Mouse (Mus musculus) gastrocnemius, postnatal 14 days (tissue): ENCODE measurements around the gene Hmcn2. TPM values are rescaled to one million over a fixed set of nuclear protein-coding genes. Genes with fewer than 3 reads are reported as not detected.

Experiments
- DNase-seq: peaks from one replicate; pipeline ENCODE4 v3.0.0; 2021; ENCODE audit warnings: mixed read lengths
- intact Hi-C: fragments of 180-260 bp; cut with DNase I; formaldehyde crosslinking; loops from one replicate; pipeline ENCODE4 v1.15.1; 2025; ENCODE audit warnings: low total_unique reads
- long read RNA-seq, 2 experiments: library from polyadenylated mRNA; stranded (forward); transcript quantifications; one replicate each; pipeline ENCODE4 v2.0.0; 2021
- total RNA-seq, 2 experiments: library from RNA; stranded (reverse); gene quantifications; 2 replicates each; pipeline ENCODE4 v1.2.3; 2021

Gene Hmcn2
- 10 to 100 TPM; 44.0 to 45.2 TPM for total RNA-seq
- long read RNA-seq, experiment 1, partial matches to known transcripts = 25 of 28 reads
- long read RNA-seq, experiment 1, other reads (novel, unspliced or antisense) = 3 of 28 reads
- long read RNA-seq, experiment 2, partial matches to known transcripts = 17 of 24 reads
- long read RNA-seq, experiment 2, other reads (novel, unspliced or antisense) = 4 of 24 reads

DNA sequence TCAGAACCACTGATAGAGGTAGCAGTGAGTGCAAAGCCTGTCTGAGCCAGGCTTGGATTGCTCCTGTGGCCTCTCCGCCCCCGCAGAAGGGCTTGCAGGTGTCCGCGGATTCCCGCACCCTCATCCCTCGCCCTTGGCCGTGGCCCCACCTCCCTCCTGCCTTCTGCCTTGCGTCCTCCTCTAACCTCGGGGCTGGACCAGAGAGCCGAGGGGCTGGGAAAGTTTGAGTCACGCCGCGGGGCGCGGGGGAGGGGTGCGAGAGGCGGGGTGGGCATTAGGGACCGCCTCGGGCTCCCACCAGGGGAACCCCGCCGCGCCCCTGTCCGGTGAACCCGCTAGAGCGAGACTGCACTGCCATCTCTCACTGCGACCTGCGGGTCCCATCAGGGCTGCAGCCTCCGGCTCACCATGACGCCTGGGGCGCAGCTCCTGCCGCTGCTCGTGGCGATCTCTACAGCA lies at the start of gene Hmcn2:
TSS of gene Hmcn2 (plus strand) at position 409 of the 459 bp plus-strand sequence.
- peak; percentile 69 for DNase-seq
- intact Hi-C loops = no loop called here

DNA sequence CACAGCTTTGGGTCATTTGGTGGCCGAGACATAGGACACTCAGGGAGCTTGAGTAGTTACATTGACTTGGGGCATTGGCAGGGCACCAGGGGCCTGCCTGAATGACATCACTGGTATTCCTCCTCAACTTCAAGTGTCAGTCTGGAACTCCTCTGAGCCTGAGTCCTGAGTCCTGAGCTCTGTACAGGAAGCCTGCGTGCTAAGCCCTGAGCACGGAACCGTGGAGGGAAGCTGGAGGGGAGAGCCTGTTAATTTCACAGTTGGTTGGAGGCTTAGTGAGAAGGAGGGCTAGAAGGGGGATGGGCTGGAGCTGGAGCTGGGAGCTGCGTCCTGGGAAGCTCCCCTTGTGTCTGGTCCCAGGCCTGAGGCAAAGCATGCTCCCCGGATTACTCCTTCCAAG lies 46.8 kb upstream of the Hmcn2 start:
- no peak for DNase-seq
- intact Hi-C loops = no loop called here

DNA sequence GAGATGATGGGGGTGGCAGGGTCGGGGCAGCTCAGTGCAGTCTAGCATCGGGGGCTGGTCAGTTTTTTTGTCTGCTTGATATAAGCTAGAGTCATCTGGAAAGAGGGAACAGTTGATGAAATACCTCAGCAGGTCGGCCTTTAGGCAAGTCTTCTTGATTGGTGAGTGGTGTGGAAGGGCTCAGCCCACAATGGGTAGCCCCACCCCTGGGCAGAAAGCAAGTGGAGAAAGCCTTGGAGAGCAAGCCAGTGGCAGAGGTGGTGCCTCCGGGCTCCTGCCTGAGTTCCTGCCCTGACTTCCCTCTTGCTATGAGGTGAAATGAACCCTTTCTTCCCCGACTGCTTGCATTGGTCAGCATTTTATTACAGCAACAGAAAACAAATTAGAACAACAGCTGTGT lies 45.6 kb upstream of the Hmcn2 start:
- intact Hi-C loops = no loop called here
- no peak for DNase-seq

DNA sequence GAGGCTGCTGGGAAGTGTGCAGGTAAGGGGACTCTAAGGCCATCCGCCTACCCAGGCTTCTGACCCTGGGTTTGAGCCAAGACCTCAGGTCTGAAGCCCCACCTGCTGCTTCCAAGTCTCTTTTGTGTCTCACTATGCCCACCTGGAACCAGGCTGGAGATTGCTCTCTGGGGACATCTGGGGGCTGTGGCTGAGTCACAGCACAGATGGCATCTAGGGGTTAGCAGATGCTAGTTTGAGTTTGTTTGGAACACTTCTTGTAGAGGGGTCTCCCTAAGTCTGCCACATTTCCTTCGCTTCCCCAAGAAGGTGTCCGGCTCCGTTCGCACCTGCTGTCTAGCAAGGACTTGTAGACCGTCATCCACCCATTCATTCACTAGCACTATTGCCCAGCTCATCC lies 45.0 kb upstream of the Hmcn2 start:
- intact Hi-C loops = no loop called here
- no peak for DNase-seq

DNA sequence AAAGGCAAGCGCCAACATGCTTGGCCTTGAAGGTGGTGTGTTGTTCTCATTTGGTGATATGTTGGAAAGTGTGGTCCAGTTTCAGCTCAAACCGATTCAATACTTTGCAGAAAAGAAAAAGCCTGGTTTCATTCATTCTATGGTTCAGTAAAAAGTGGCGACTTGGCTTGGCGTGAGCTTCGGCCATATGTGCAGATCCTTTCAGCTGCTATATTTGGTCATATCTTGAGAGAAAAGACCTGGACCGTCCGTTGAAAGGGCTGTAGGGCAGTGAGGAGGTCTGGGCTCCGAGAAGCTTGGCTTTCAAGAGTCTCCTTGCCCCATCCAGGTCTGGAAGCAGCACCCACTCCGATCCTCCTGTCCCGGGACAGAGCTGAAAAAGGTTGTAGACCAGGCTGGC lies 44.4 kb upstream of the Hmcn2 start:
- intact Hi-C loops = no loop called here

DNA sequence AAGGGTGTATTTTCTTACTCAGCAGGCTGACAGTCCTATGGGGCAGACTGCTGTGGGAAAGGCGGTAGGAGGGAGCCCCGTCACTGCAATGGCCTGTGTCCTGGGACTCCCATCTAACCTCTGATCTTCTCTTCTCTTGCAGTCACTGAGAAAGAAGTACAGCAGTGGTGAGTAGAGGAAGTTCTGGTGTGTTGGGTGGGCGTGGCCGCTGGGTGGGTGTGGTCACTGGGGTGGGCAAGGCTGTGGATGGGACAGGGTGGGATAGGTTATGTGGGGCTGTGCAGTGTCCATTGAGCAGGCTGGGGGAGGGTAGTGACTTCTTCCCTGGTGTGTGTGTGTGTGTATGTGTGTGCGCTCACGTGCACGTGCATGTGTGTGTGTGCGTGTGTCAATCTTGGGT lies 43.7 kb upstream of the Hmcn2 start:
- intact Hi-C loops = no loop called here
- no peak for DNase-seq

More for the DNA sequence above, 44.4 kb upstream of the Hmcn2 start:
- no peak for DNase-seq

DNA sequence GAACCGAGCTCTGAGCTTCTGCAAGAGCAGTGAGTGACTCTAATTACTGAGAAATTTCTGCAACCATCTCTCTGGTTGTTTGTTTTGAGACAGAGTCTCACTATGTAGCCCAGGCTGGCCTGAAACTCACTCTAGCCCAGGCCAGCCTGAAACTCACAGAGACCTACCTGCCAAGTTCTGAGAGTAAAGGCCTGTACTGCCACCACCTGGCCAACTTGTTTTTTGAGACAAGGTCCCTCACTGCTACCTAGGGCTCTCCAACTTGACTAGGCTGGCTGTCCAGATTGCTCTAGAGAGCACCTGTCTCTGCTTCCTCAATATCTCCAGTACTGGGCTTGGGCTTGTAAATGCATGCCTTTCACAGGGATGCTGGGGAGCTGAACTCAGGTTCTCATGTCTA lies 43.1 kb upstream of the Hmcn2 start:
- intact Hi-C loops = no loop called here
- no peak for DNase-seq

DNA sequence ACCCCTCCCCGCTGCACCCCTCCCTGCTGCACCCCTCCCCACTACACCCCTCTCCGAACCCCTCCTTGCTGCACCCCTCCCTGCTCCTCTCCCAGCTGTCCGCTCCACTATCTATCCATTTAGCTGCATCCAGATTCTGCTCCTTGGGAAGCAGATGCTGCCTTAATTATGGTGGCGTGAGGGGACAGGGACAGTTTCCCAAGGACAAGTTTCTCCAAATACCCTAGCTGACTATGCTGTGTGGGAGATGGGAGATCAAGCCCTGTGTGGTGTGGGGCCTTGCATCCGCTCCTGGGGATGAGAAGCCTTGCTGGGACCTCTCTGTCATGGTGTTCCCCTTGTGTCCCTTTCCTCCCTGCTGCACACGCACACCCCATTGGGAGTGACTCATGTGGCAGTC lies 39.2 kb upstream of the Hmcn2 start:
- no peak for DNase-seq
- intact Hi-C loops = no loop called here

DNA sequence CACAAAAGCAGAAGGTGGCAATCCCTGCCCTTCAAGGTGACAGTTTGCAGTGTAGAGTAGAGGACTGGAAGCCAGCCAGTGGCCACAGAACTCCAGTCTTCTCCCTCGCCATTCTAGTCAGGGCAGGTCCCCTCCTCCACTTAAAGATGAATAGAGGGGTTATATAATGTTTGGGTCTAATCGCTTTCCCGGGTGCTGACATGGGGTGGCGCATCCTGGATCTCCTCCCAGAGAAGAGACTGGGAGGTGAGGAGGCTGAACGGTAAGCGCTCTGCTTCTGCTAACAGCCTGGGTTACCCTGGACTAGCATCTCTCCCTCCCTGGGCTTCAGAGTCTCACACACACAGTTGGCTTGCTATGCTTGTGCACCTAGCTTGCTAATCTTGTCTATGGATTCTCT lies 36.4 kb upstream of the Hmcn2 start:
- DNase-seq = no peak
- intact Hi-C loops = no loop called here

DNA sequence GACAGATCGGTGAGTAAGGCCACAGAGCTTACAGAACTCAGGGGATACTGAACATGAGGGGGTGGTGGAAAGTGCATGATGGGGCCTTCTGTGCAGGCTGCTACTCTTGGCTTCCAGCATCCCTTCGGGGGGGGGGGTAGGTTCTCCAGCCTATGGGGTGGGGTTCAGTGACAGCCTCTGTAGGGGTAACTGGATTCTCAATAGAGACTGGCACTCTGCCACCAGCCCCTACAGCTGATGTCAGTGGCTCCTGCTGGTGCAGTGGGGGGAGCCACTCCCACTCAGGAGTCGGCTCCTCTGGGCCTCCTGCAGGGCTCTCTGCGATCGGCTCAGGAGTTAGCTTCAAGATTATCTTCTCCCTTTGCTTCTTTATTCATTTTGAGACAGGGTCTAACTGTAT lies 35.7 kb upstream of the Hmcn2 start:
- intact Hi-C loops = no loop called here

DNA sequence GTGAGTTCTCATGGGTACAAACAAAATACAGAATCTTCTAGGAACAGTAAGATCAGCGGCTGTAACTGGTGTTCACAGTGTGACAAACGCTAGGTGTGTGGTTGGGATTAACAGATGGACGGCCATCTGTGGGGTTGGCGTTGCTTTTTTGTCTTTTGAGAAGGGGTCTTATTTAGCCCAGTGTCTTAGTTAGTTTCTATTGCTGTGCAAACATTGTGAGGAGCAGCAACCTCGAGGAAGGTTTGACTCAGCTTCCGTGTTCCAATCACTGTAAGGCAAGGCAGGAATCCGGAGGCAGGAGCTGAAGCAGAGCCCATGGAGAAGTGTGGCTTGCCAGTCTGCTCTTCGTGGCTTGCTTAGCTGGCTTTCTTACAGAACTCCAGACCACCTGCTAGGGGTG lies 33.1 kb upstream of the Hmcn2 start:
- DNase-seq = no peak
- intact Hi-C loops = no loop called here

More for the DNA sequence above, 35.7 kb upstream of the Hmcn2 start:
- DNase-seq = no peak

DNA sequence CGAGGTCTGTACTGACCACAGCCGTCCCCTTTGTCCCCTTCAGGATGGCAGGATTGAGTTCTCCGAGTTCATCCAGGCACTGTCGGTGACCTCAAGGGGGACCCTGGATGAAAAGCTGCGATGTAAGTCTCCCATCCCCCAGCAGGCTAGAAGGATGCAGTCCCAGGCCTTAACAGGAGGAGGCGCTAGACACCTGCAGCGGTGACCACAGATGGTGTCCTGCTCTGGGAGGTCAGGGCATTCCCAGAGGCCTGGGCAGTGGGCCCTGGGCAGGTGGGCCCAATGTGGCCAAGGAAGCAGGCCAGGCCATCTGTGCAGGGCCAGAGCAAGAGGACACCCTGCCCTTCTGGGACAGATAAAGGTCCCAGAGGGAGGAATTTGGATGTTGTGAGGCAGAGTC lies 31.9 kb upstream of the Hmcn2 start:
- no peak for DNase-seq
- intact Hi-C loops = no loop called here

DNA sequence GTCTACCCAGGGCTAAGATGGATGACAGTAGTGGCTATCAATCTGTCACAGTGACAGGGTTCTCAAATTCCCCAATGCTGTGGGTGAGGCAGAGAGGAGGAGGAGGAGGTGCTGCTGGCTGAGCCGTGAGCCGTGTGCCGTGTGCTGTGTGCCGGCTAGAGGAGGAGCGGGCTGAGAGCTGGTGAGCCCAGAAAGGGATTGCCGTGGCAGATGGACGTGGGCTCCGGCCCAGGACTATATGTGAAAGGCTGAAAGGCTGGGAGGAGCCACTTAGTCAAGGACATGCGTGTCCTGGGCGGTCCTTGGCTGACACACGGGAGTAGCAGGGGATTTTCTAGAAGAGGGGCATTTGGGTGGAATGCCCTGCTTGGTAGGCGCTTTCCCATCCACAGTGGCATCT lies 31.3 kb upstream of the Hmcn2 start:
- intact Hi-C loops = no loop called here
- DNase-seq = no peak

DNA sequence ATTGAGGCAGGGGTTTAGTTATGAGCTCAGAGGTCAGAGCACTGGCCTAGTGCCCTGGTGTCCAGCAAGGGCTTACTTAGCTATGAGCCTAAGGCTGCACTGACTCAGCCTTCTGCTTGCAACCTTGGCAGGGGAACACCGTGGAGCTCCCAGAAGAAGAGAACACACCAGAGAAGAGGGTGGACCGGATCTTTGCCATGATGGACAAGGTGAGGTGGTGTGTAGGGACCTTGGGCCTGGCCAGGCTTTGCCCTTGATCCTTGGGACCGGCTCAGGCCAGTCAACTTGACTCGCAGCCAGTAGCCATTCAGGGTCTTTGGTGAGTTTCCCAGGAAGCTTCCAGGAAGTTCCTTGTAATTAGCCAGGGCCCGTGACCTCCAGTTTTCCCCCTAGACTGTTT lies 29.7 kb upstream of the Hmcn2 start:
- DNase-seq = no peak
- intact Hi-C loops = no loop called here

DNA sequence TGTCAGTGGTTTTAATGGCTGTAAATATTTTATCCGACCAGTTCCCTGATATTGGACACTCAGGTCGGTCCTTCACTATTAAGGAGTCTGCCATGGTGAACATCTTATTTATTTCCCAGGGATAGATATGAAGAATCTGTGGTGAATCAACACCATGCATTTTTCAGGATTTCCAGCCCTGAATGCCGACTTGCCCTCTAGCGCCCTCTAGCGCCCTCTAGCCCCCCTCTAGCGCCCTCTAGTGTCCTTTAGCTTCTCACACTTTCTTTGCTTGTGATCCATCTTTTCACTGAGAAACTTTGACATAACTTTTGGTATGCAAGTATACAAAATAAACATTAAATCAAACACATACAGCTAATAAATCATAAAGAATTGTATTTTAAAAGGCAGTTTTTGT lies 22.8 kb upstream of the Hmcn2 start:
- intact Hi-C loops = loop anchor here (2.0 to 10.0 kb wide), 2 partner anchors 97 to 267 kb away; no protein-coding TSS in a partner anchor
- peak; percentile 64 for DNase-seq

DNA sequence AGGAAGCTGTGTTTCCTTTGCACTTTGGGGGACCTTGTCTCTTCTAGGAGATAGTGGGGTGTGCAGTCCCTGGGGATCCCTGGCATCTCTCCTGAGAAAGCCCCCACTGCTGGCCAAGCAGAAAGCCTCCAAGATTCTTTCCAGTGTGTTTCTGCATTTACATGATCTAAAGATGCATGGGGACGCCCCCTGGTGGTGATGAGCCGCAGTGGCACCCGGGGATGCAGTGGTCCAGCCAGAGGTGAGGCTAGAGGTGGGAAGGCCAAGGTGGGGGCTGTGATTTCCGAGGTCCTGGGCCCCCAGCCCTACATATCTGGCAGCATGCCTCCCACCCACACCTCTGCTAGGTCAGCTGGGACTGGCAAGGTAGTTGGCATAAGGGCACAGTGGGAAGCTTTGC lies 19.2 kb upstream of the Hmcn2 start:
- peak; percentile 78 for DNase-seq
- intact Hi-C loops = loop anchor here (10.0 kb wide), 1 partner anchor 270 kb away; no protein-coding TSS in a partner anchor

DNA sequence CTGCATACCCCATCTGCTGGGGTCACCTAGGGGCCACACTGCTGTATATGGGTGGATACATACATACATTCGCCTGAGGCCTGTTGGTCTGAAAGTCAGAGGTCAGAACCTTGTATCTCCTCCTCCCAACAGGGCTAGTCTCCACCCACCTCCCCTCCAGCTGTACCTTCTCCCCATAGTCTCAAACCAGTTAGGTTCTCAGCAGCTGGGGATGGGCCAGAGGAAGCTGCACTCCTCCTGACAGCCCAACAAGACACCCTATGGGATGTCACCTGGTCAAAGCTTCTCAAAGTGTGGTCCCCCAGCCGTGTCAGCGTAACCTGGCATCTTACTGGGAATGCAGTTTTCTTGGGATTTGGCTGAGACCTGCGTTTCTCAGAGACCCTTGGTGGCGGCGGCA lies 17.8 kb upstream of the Hmcn2 start:
- intact Hi-C loops = loop anchor here (10.0 kb wide), 1 partner anchor 272 kb away; no protein-coding TSS in a partner anchor
- no peak for DNase-seq

DNA sequence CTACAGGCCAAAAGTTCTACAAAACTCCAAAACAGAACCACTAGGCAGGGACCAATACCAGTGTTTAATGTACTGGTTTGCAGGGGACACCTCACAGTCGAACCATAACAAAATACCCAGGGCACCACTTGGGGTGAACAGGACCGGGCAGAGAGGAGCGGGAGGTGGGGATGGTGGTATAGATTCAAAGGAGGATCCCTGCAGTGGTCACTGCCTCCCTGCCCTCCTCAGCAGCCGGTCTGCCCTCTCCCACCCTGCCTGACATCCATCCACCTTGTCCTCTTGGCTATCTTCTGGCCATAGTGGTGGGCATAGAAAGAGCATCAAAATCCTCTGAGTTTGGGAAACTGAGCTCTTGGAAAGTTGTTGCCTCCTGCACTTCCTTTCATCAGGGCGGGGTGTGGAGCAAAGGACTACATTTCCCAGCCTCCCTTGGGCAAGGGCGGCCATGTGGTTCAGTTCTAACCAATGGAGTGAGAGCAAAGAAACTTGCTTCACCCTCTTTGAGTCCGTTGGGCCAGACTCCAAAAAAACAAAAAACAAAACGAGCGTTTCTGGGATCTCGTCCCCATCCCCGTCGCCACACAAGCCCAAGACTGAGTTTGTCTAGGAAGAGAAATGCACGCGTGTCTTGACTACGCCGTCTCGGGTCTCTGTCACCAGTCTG lies 16.5 kb upstream of the Hmcn2 start:
- intact Hi-C loops = loop anchor here (10.0 kb wide), 1 partner anchor 273 kb away; no protein-coding TSS in a partner anchor
- peak; percentile 43 for DNase-seq

DNA sequence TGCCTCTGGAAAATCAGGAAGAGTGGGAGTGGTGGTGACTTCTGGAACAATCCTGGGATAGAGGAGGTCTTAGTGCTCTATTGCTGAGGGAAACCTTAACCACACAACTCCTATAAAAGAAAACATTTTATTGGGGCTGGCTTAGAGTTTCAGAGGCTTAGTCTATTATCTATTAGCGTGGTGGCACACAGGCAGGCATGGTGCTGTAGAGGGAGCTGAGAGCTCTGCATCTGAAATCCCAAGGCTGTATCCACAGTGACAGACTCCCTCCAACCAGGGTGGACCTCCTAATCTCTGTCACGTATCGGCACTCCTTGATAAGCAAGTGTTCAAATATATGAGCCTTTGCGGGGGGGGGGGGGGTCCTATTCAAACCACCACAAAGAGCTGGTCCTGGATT lies 15.4 kb upstream of the Hmcn2 start:
- intact Hi-C loops = loop anchor here (10.0 kb wide), 1 partner anchor 274 kb away; no protein-coding TSS in a partner anchor
- no peak for DNase-seq

DNA sequence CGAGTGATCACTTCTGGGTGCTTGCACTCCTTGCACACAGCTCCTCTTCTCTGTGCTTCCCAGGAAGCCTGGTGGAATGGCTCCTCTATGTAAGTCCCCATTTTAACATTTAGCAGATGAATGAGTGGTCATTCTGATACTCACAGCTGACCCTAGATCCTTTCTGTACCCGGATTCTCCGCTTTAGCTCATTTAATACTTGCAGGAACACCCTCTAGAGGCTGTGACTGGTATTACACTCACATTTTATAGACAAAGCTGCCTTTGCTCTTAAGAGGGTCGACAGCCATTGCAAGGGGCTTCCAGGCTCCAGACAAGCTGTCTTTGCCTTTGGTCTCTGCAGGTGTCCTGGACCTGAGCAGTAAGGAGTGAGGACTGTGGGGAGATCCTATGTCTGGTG lies 14.9 kb upstream of the Hmcn2 start:
- no peak for DNase-seq
- intact Hi-C loops = loop anchor here (10.0 kb wide), 1 partner anchor 274 kb away; no protein-coding TSS in a partner anchor

DNA sequence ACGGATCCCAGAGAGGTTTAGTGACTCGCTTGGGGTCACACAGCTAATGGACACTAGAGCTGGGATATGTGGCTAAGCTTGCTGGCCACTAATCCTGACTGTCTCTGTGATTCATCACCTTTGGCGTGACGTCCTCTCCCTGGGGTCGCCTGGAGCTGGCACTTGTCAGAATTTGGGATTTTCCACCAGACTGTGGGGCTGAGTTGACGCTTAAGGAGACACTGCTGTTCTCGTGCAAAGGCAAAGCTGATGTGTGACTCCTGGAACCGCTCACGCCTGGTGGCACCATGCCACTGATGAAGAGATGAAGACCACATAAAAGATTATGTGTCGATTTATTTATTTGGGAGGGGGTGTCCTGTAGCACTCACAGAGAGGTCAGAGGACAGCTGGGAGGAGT lies 14.2 kb upstream of the Hmcn2 start:
- peak; percentile 32 for DNase-seq
- intact Hi-C loops = loop anchor here (5.0 to 10.0 kb wide), 2 partner anchors 77 to 275 kb away; no protein-coding TSS in a partner anchor
